Mouse (Mus musculus) CH12.LX (cell line): Measurements from ENCODE around the gene Ppard.

ENCODE experiments used
- CTCF ChIP-seq, 2 experiments: IDR thresholded peaks in 1 of 2; conservative IDR thresholded peaks in 1 of 2; 2 replicates each; pipeline ENCODE4 v1.5.1; 2011 to 2012; ENCODE audit warnings: low read depth in 2 of 2, low read length in 2 of 2, improper control_type of control experiment in 1 of 2, inconsistent platforms in 1 of 2, mild to moderate bottlenecking in 1 of 2, moderate library complexity in 1 of 2
- ELF1 ChIP-seq: IDR thresholded peaks from 2 replicates; pipeline ENCODE4 v1.6.1; 2014; ENCODE audit warnings: low read depth, mild to moderate bottlenecking, inconsistent platforms, low read length, improper control_type of control experiment
- ETS1 ChIP-seq: conservative IDR thresholded peaks from 2 replicates; pipeline ENCODE4 v1.6.1; 2012; ENCODE audit warnings: low read depth, mild to moderate bottlenecking, inconsistent platforms, low read length, improper control_type of control experiment, moderate library complexity
- HCFC1 ChIP-seq: IDR thresholded peaks from 2 replicates; pipeline ENCODE4 v1.6.1; 2012; ENCODE audit warnings: low read depth, mild to moderate bottlenecking, inconsistent platforms, low read length, improper control_type of control experiment
- MAX ChIP-seq: IDR thresholded peaks from 2 replicates; pipeline ENCODE4 v1.6.1; 2011; ENCODE audit warnings: low read length, improper control_type of control experiment
- NELFE ChIP-seq: IDR thresholded peaks from 2 replicates; pipeline ENCODE4 v1.6.1; 2011; ENCODE audit warnings: low read depth, low read length, improper control_type of control experiment
- PAX5 ChIP-seq: IDR thresholded peaks from 2 replicates; pipeline ENCODE4 v1.6.1; 2012; ENCODE audit warnings: low read length, inconsistent platforms, mixed read lengths
- POLR2A ChIP-seq: IDR thresholded peaks from 2 replicates; pipeline ENCODE4 v1.6.1; 2011; ENCODE audit warnings: low read depth, mild to moderate bottlenecking, improper control_type of control experiment, low read length
- RCOR1 ChIP-seq: conservative IDR thresholded peaks from 2 replicates; pipeline ENCODE4 v1.6.1; 2012; ENCODE audit warnings: low read depth, mild to moderate bottlenecking, inconsistent platforms, low read length, improper control_type of control experiment
- SIN3A ChIP-seq: IDR thresholded peaks from 2 replicates; pipeline ENCODE4 v1.6.1; 2012; ENCODE audit warnings: low read length, improper control_type of control experiment, inconsistent platforms
- USF2 ChIP-seq: conservative IDR thresholded peaks from 2 replicates; pipeline ENCODE4 v1.6.1; 2011; ENCODE audit warnings: low read depth, low read length, improper control_type of control experiment
- ZC3H11A ChIP-seq: IDR thresholded peaks from 2 replicates; pipeline ENCODE4 v1.6.1; 2012; ENCODE audit warnings: low read depth, mild to moderate bottlenecking, inconsistent platforms, low read length, improper control_type of control experiment

DNA sequence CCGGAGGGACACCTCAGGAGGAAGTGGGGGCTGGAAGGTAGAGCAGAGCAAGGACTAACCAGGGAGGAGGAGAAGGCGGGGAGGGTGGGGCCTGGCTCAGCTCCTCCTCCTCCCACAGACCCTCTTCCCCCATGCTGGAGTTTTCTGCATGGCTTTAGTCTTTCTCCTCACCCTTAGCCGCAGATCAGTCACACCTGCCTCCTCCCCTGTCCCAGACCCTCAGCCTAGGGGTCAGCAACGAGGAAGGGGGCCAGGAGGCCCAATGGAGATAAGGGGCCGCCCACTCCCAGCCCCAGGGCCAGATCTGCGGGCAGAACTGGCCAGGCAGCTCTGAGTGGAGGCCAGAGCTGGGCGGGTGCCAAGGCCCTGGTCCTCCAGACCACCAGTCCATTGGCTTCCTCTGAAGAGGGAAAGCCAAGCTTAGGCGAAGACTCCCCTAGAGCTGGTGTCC lies 112.8 kb downstream of the Ppard start:
- TF ChIP-seq ETS1, result no peak
- TF ChIP-seq POLR2A, result no peak
- TF ChIP-seq CTCF (conservative IDR thresholded peaks at IDR 0.05 in 1 of 2, IDR thresholded peaks at IDR 0.05 in 1 of 2; ENCODE audit: low read depth in 2 of 2, low read length in 2 of 2), result no peak
- TF ChIP-seq USF2, result no peak
- TF ChIP-seq SIN3A, result no peak
- TF ChIP-seq ZC3H11A, result no peak
- TF ChIP-seq MAX, result no peak
- TF ChIP-seq ELF1, result no peak
- TF ChIP-seq PAX5, result no peak
- no peak for TF ChIP-seq RCOR1
- TF ChIP-seq NELFE, result no peak
- no peak for TF ChIP-seq HCFC1
